Mouse (Mus musculus): Measurements from ENCODE around the gene Tmem97.

DNA sequence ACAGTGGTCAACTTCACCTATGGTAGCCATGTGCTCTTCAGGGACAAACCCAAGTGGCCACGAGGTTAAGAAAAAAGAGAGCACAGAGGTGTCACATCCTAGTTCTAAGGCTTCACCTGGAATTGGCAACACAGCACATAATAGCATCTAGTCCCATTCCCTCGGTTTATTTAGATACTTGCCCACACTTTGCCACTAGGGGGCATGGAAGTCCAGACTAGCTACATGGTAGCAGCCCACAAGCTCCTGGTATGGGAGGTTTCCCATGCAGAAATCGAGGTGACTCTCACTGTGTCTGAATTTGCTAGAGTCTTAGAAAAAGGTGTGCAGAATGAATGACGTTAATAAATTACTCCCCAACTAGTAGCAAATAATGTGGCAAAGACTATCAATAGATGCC is 9.9 kb upstream of the Tmem97 start:
- TF ChIP-seq POLR2A (IDR thresholded peaks at IDR 0.05; ENCODE audit: extremely low read depth, insufficient read depth, low read length) = no peak
- peak; percentile 68 for TF ChIP-seq CTCF (IDR thresholded peaks at IDR 0.05; ENCODE audit: low read depth, low read length)

Data from liver, adult 2 months (tissue).